Mouse (Mus musculus): ENCODE results near the gene Rabggtb.
A peak's percentile ranks its signal among the peaks of the same experiment; 100 is the strongest.

Rabggtb gene

GRCm38 (mm10) chr3:153921147-153921910 is 8.5 kb upstream of the Rabggtb start:
- DNase-seq (ENCODE audit: low read depth, low spot score), result no peak

GRCm38 (mm10) chr3:153917200-153917599 is 4.4 kb upstream of the Rabggtb start:
- no peak for DNase-seq (ENCODE audit: low read depth, low spot score)

GRCm38 (mm10) chr3:153913510-153914243 is 868 bp upstream of the Rabggtb start:
- no peak for DNase-seq (ENCODE audit: low read depth, low spot score)

GRCm38 (mm10) chr3:153911882-153912440 is 848 bp downstream of the Rabggtb start:
- DNase-seq (ENCODE audit: low read depth, low spot score), result no peak

GRCm38 (mm10) chr3:153911197-153911881 is 1.5 kb downstream of the Rabggtb start:
- peak; percentile 38 for DNase-seq (ENCODE audit: low read depth, low spot score)

GRCm38 (mm10) chr3:153910489-153910888 is 2.3 kb downstream of the Rabggtb start:
- no peak for DNase-seq (ENCODE audit: low read depth, low spot score)

- DNase-seq (ENCODE audit: low read depth, low spot score), result no peak
Measured at GRCm38 (mm10) chr3:153908919-153909318, 3.9 kb downstream of the Rabggtb start.

- no peak for DNase-seq (ENCODE audit: low read depth, low spot score)
Measured at GRCm38 (mm10) chr3:153906136-153906871, 6.5 kb downstream of the Rabggtb start, which contains the start of gene Msh4. TSS of gene Msh4 (minus strand) at chr3:153906138.

- no peak for DNase-seq (ENCODE audit: low read depth, low spot score)
Measured at GRCm38 (mm10) chr3:153905251-153906135, 7.3 kb downstream of the Rabggtb start.

GRCm38 (mm10) chr3:153904586-153904985 is 8.2 kb downstream of the Rabggtb start:
- peak; percentile 20 for DNase-seq (ENCODE audit: low read depth, low spot score)

- no peak for DNase-seq (ENCODE audit: low read depth, low spot score)
Measured at GRCm38 (mm10) chr3:153902595-153902994, 10.2 kb downstream of the Rabggtb start.

GRCm38 (mm10) chr3:153901904-153902303 is 10.9 kb downstream of the Rabggtb start:
- no peak for DNase-seq (ENCODE audit: low read depth, low spot score)

- peak; percentile 49 for DNase-seq (ENCODE audit: low read depth, low spot score)
Measured at GRCm38 (mm10) chr3:153897216-153897615, 15.6 kb downstream of the Rabggtb start.

- DNase-seq (ENCODE audit: low read depth, low spot score), result peak; percentile 72
Measured at GRCm38 (mm10) chr3:153895454-153895853, 17.4 kb downstream of the Rabggtb start.

GRCm38 (mm10) chr3:153889188-153889781 is 23.5 kb downstream of the Rabggtb start:
- DNase-seq (ENCODE audit: low read depth, low spot score), result no peak

GRCm38 (mm10) chr3:153888141-153888540 is 24.7 kb downstream of the Rabggtb start:
- DNase-seq (ENCODE audit: low read depth, low spot score), result no peak

- DNase-seq (ENCODE audit: low read depth, low spot score), result no peak
Measured at GRCm38 (mm10) chr3:153886296-153886695, 26.5 kb downstream of the Rabggtb start.

GRCm38 (mm10) chr3:153871396-153871795 is 41.4 kb downstream of the Rabggtb start:
- no peak for DNase-seq (ENCODE audit: low read depth, low spot score)

All from CD4-positive helper T cell, adult 2 months (primary cell).